Mouse (Mus musculus): ENCODE results near the gene Ggn. TPM values are rescaled to one million over a fixed set of nuclear protein-coding genes. Genes with fewer than 3 reads are reported as not detected.

Gene Ggn
- total and polyA plus RNA-seq, 3 experiments = 0.19 to 1.0 TPM; not detected in 1

GRCm38 (mm10) chr7:29169231-29170065 is 562 bp upstream of the Ggn start:
- Histone ChIP-seq H3K4me3 (ENCODE audit: control insufficient read depth in 1 of 2, insufficient read depth in 1 of 2, low read depth in 2 of 2, low read length in 2 of 2) (peak overlapping the region; percentile 77 to 89), H3K9me3 (replicated peaks; ENCODE audit: insufficient read depth, low read length) (no peaks in the 10 kb centered on the region), H3K27me3 (ENCODE audit: control insufficient read depth in 1 of 2, insufficient read depth in 2 of 2, low read length in 2 of 2) (no peaks in the 10 kb centered on the region), H3K4me1 (ENCODE audit: control insufficient read depth in 1 of 2, insufficient read depth in 2 of 2, low read length in 2 of 2) (peaks cover 0 to 11% of the 10 kb centered on the region in 2 experiments; a peak in 2 of 4 replicates), H3K9ac (ENCODE audit: control insufficient read depth, low read depth, low read length, poor library complexity, severe bottlenecking) (peak overlapping the region; percentile 63), H3K79me2 (ENCODE audit: control insufficient read depth, insufficient read depth, low read length, poor library complexity) (no peaks in the 10 kb centered on the region), H3K27ac (ENCODE audit: control insufficient read depth, low read depth, low read length) (peak overlapping the region; percentile 20; the same call in 1 of the 2 replicates), H3K36me3 (ENCODE audit: control insufficient read depth in 1 of 2, insufficient read depth in 2 of 2, low read length in 2 of 2) (no peaks in the 10 kb centered on the region; a peak in 1 of 4 replicates)
- TF ChIP-seq CHD2 (IDR thresholded peaks at IDR 0.05; ENCODE audit: low read length) = peak; percentile 74
- no peak for TF ChIP-seq POLR2AphosphoS2 (IDR thresholded peaks at IDR 0.05; ENCODE audit: low read length)
- no peak for TF ChIP-seq E2F4 (IDR thresholded peaks at IDR 0.05; ENCODE audit: borderline replicate concordance, low read depth, low read length)
- TF ChIP-seq GABPA (IDR thresholded peaks at IDR 0.05; ENCODE audit: low read depth, low read length) = no peak
- no peak for TF ChIP-seq CTCF (IDR thresholded peaks at IDR 0.05 in 2 of 3, conservative IDR thresholded peaks at IDR 0.05 in 1 of 3; ENCODE audit: control insufficient read depth in 1 of 3, insufficient read depth in 1 of 3, low read depth in 2 of 3, low read length in 3 of 3, poor library complexity in 1 of 3, severe bottlenecking in 1 of 3)
- 0 out of 4 replicates have a peak, but pooled peaks of 1 of the 2 experiments have one; percentile 25 for TF ChIP-seq POLR2A (IDR thresholded peaks at IDR 0.05; ENCODE audit: control insufficient read depth in 1 of 2, insufficient read depth in 1 of 2, low read depth in 1 of 2, low read length in 2 of 2, poor library complexity in 1 of 2)
- no peak for TF ChIP-seq USF1 (IDR thresholded peaks at IDR 0.05; ENCODE audit: low read depth, low read length)
- TF ChIP-seq TCF12 (IDR thresholded peaks at IDR 0.05; ENCODE audit: low read depth, low read length) = 0 out of 2 replicates have a peak, but pooled peaks have one; percentile 11
- no peak for TF ChIP-seq UBTF (IDR thresholded peaks at IDR 0.05; ENCODE audit: borderline replicate concordance, insufficient read depth, low read depth, low read length)
- 0 out of 2 replicates have a peak, but pooled peaks have one; percentile 58 for TF ChIP-seq HCFC1 (IDR thresholded peaks at IDR 0.05; ENCODE audit: low read depth, low read length)
- TF ChIP-seq SIN3A (IDR thresholded peaks at IDR 0.05; ENCODE audit: low read length) = peak; percentile 71
- peak; percentile 82 for TF ChIP-seq MAZ (IDR thresholded peaks at IDR 0.05; ENCODE audit: low read depth, low read length)
- DNase-seq (ENCODE audit: low read depth, low spot score) = peak; percentile 94

- H3K9me3 ChIP-seq (replicated peaks; ENCODE audit: insufficient read depth, low read length) = no peaks in the 10 kb centered on the region
- TF ChIP-seq HCFC1 (IDR thresholded peaks at IDR 0.05; ENCODE audit: low read depth, low read length) = no peak
- TF ChIP-seq MXI1 (IDR thresholded peaks at IDR 0.05; ENCODE audit: low read depth, low read length) = peak; percentile 94
- no peak for TF ChIP-seq JUND (IDR thresholded peaks at IDR 0.05; ENCODE audit: low read depth, low read length)
- no peak for TF ChIP-seq CTCF (IDR thresholded peaks at IDR 0.05 in 2 of 3, conservative IDR thresholded peaks at IDR 0.05 in 1 of 3; ENCODE audit: control insufficient read depth in 1 of 3, insufficient read depth in 1 of 3, low read depth in 2 of 3, low read length in 3 of 3, poor library complexity in 1 of 3, severe bottlenecking in 1 of 3)
- no peak for TF ChIP-seq MEF2A (IDR thresholded peaks at IDR 0.05; ENCODE audit: extremely low read depth, insufficient replicate concordance, low read depth, low read length, poor library complexity, severe bottlenecking)
- peak; percentile 44; the same call in 1 of the 2 replicates for TF ChIP-seq MAZ (IDR thresholded peaks at IDR 0.05; ENCODE audit: low read depth, low read length)
- no peak for TF ChIP-seq USF1 (IDR thresholded peaks at IDR 0.05; ENCODE audit: low read depth, low read length)
- TF ChIP-seq ETS1 (IDR thresholded peaks at IDR 0.05; ENCODE audit: low read depth, low read length) = no peak
- TF ChIP-seq ZKSCAN1 (IDR thresholded peaks at IDR 0.05; ENCODE audit: low read depth, low read length) = no peak
- TF ChIP-seq UBTF (IDR thresholded peaks at IDR 0.05; ENCODE audit: borderline replicate concordance, insufficient read depth, low read depth, low read length) = 0 out of 2 replicates have a peak, but pooled peaks have one; percentile 66
- H3K4me3 ChIP-seq (ENCODE audit: control insufficient read depth in 1 of 2, insufficient read depth in 1 of 2, low read depth in 2 of 2, low read length in 2 of 2) = peak overlapping the region; percentile 77 to 89
- H3K79me2 ChIP-seq (ENCODE audit: control insufficient read depth, insufficient read depth, low read length, poor library complexity) = no peaks in the 10 kb centered on the region
- H3K27ac ChIP-seq (ENCODE audit: control insufficient read depth, low read depth, low read length) = peak overlapping the region; percentile 19; the same call in 1 of the 2 replicates
- H3K27me3 ChIP-seq (ENCODE audit: control insufficient read depth in 1 of 2, insufficient read depth in 2 of 2, low read length in 2 of 2) = no peaks in the 10 kb centered on the region
- no peak for DNase-seq (ENCODE audit: low read depth, low spot score)
- peak overlapping the region; percentile 64 for H3K9ac ChIP-seq (ENCODE audit: control insufficient read depth, low read depth, low read length, poor library complexity, severe bottlenecking)
- no peaks in the 10 kb centered on the region; a peak in 1 of 4 replicates for H3K36me3 ChIP-seq (ENCODE audit: control insufficient read depth in 1 of 2, insufficient read depth in 2 of 2, low read length in 2 of 2)
- H3K4me1 ChIP-seq (ENCODE audit: control insufficient read depth in 1 of 2, insufficient read depth in 2 of 2, low read length in 2 of 2) = peaks cover 0 to 11% of the 10 kb centered on the region in 2 experiments; a peak in 2 of 4 replicates
These were observed 948 bp downstream of the Ggn start for GRCm38 (mm10) chr7:29170755-29171561.

All from MEL (cell line).